Mouse (Mus musculus): ENCODE data around the gene Hacd2. TPM values are rescaled to one million over a fixed set of nuclear protein-coding genes. Genes with fewer than 3 reads are reported as not detected.

The Hacd2 gene
- polyA plus RNA-seq, 1 experiment from 2014 or later = 92.3 TPM

GRCm38 (mm10) chr16:35061017-35061416, 38.8 kb downstream of the Hacd2 start:
- no peak overlapping the region for H3K27ac ChIP-seq
- no peaks in the 10 kb centered on the region for H3K36me3 ChIP-seq
- H3K4me1 ChIP-seq (replicated peaks) = no peaks in the 10 kb centered on the region
- H3K9ac ChIP-seq = no peak overlapping the region
- 56% methylated on average over 2 of the region's 2 CpGs for WGBS
- no peaks in the 10 kb centered on the region for H3K9me3 ChIP-seq
- H3K4me2 ChIP-seq (replicated peaks) = no peak overlapping the region
- no peak overlapping the region for H3K4me3 ChIP-seq (replicated peaks)
- ATAC-seq = no peak
- no peaks in the 10 kb centered on the region for H3K27me3 ChIP-seq (replicated peaks)

GRCm38 (mm10) chr16:35065724-35066123, 43.5 kb downstream of the Hacd2 start:
- Histone ChIP-seq H3K4me3 (replicated peaks) (no peak overlapping the region), H3K4me2 (replicated peaks) (no peak overlapping the region), H3K4me1 (replicated peaks) (no peaks in the 10 kb centered on the region), H3K9ac (no peak overlapping the region), H3K27ac (no peak overlapping the region), H3K27me3 (replicated peaks) (no peaks in the 10 kb centered on the region), H3K36me3 (no peaks in the 10 kb centered on the region), H3K9me3 (no peaks in the 10 kb centered on the region)
- WGBS = 86% methylated on average over 6 of the region's 6 CpGs
- ATAC-seq = no peak

- H3K36me3 ChIP-seq = no peaks in the 10 kb centered on the region
- no peaks in the 10 kb centered on the region for H3K4me1 ChIP-seq (replicated peaks)
- no peak overlapping the region for H3K4me3 ChIP-seq (replicated peaks)
- no peak overlapping the region for H3K9ac ChIP-seq
- no peaks in the 10 kb centered on the region for H3K9me3 ChIP-seq
- H3K27me3 ChIP-seq (replicated peaks) = no peaks in the 10 kb centered on the region
- H3K27ac ChIP-seq = no peak overlapping the region
- no peak for ATAC-seq
- 69% methylated on average over 8 of the region's 8 CpGs for WGBS
- H3K4me2 ChIP-seq (replicated peaks) = no peak overlapping the region
Observed at GRCm38 (mm10) chr16:35067095-35067494, 44.9 kb downstream of the Hacd2 start.

GRCm38 (mm10) chr16:35067631-35068030, 45.4 kb downstream of the Hacd2 start:
- H3K4me2 ChIP-seq (replicated peaks) = no peak overlapping the region
- ATAC-seq = no peak
- H3K4me3 ChIP-seq (replicated peaks) = no peak overlapping the region
- H3K9ac ChIP-seq = no peak overlapping the region
- H3K27me3 ChIP-seq (replicated peaks) = no peaks in the 10 kb centered on the region
- no peak overlapping the region for H3K27ac ChIP-seq
- no peaks in the 10 kb centered on the region for H3K36me3 ChIP-seq
- 94% methylated on average over 3 of the region's 3 CpGs for WGBS
- H3K4me1 ChIP-seq (replicated peaks) = no peaks in the 10 kb centered on the region
- no peaks in the 10 kb centered on the region for H3K9me3 ChIP-seq

GRCm38 (mm10) chr16:35068886-35069285, 46.7 kb downstream of the Hacd2 start:
- no peaks in the 10 kb centered on the region for H3K4me1 ChIP-seq (replicated peaks)
- H3K4me3 ChIP-seq (replicated peaks) = no peak overlapping the region
- no peak for ATAC-seq
- no peak overlapping the region for H3K27ac ChIP-seq
- H3K4me2 ChIP-seq (replicated peaks) = no peak overlapping the region
- no peaks in the 10 kb centered on the region for H3K27me3 ChIP-seq (replicated peaks)
- H3K9ac ChIP-seq = no peak overlapping the region
- 82% methylated on average over 4 of the region's 4 CpGs for WGBS
- H3K9me3 ChIP-seq = no peaks in the 10 kb centered on the region
- no peaks in the 10 kb centered on the region for H3K36me3 ChIP-seq

- no peak overlapping the region for H3K27ac ChIP-seq
- no peak overlapping the region for H3K4me3 ChIP-seq (replicated peaks)
- 0 out of 2 replicates have a peak, but pooled peaks cover 3% of the 10 kb centered on the region for H3K36me3 ChIP-seq
- no peaks in the 10 kb centered on the region for H3K4me1 ChIP-seq (replicated peaks)
- no peaks in the 10 kb centered on the region for H3K9me3 ChIP-seq
- no peaks in the 10 kb centered on the region for H3K27me3 ChIP-seq (replicated peaks)
- H3K9ac ChIP-seq = no peak overlapping the region
- ATAC-seq = no peak
- no peak overlapping the region for H3K4me2 ChIP-seq (replicated peaks)
Observed at GRCm38 (mm10) chr16:35074436-35074835, 52.2 kb downstream of the Hacd2 start.

- Histone ChIP-seq H3K27ac (no peak overlapping the region), H3K9me3 (no peaks in the 10 kb centered on the region), H3K27me3 (replicated peaks) (no peaks in the 10 kb centered on the region), H3K4me1 (replicated peaks) (no peaks in the 10 kb centered on the region), H3K9ac (no peak overlapping the region), H3K4me2 (replicated peaks) (no peak overlapping the region), H3K36me3 (0 out of 2 replicates have a peak, but pooled peaks cover 3% of the 10 kb centered on the region), H3K4me3 (replicated peaks) (no peak overlapping the region)
- no peak for ATAC-seq
- WGBS = 81% methylated on average over 3 of the region's 3 CpGs
Observed at GRCm38 (mm10) chr16:35075643-35076042, 53.4 kb downstream of the Hacd2 start.

- H3K9ac ChIP-seq = no peak overlapping the region
- no peaks in the 10 kb centered on the region for H3K9me3 ChIP-seq
- no peak overlapping the region for H3K4me3 ChIP-seq (replicated peaks)
- H3K27ac ChIP-seq = no peak overlapping the region
- H3K4me1 ChIP-seq (replicated peaks) = no peaks in the 10 kb centered on the region
- no peaks in the 10 kb centered on the region for H3K27me3 ChIP-seq (replicated peaks)
- no peak for ATAC-seq
- no peaks in the 10 kb centered on the region for H3K36me3 ChIP-seq
- H3K4me2 ChIP-seq (replicated peaks) = no peak overlapping the region
Observed at GRCm38 (mm10) chr16:35093500-35093899, 71.3 kb downstream of the Hacd2 start.

- Histone ChIP-seq H3K4me1 (replicated peaks) (no peaks in the 10 kb centered on the region), H3K27ac (no peak overlapping the region), H3K4me2 (replicated peaks) (no peak overlapping the region), H3K36me3 (no peaks in the 10 kb centered on the region), H3K9ac (no peak overlapping the region), H3K27me3 (replicated peaks) (no peaks in the 10 kb centered on the region), H3K4me3 (replicated peaks) (no peak overlapping the region), H3K9me3 (no peaks in the 10 kb centered on the region)
- WGBS = 79% methylated on average over 3 of the region's 3 CpGs
- ATAC-seq = no peak
Observed at GRCm38 (mm10) chr16:35097870-35098530, 75.8 kb downstream of the Hacd2 start.

- no peaks in the 10 kb centered on the region for H3K27me3 ChIP-seq (replicated peaks)
- no peaks in the 10 kb centered on the region for H3K4me1 ChIP-seq (replicated peaks)
- no peak overlapping the region for H3K4me3 ChIP-seq (replicated peaks)
- WGBS = 62% methylated on average over 12 of the region's 12 CpGs
- no peak for ATAC-seq
- no peak overlapping the region for H3K4me2 ChIP-seq (replicated peaks)
- H3K27ac ChIP-seq = no peak overlapping the region
- no peak overlapping the region for H3K9ac ChIP-seq
- no peaks in the 10 kb centered on the region for H3K9me3 ChIP-seq
- no peaks in the 10 kb centered on the region for H3K36me3 ChIP-seq
Observed at GRCm38 (mm10) chr16:35101751-35102420, 79.7 kb downstream of the Hacd2 start.

- no peak overlapping the region for H3K4me2 ChIP-seq (replicated peaks)
- H3K4me1 ChIP-seq (replicated peaks) = no peaks in the 10 kb centered on the region
- H3K27ac ChIP-seq = no peak overlapping the region
- no peak for ATAC-seq
- H3K9me3 ChIP-seq = no peaks in the 10 kb centered on the region
- H3K36me3 ChIP-seq = no peaks in the 10 kb centered on the region
- no peak overlapping the region for H3K9ac ChIP-seq
- H3K27me3 ChIP-seq (replicated peaks) = no peaks in the 10 kb centered on the region
- WGBS = 55% methylated on average over 7 of the region's 7 CpGs
- H3K4me3 ChIP-seq (replicated peaks) = no peak overlapping the region
Observed at GRCm38 (mm10) chr16:35102866-35103620, 80.8 kb downstream of the Hacd2 start.

GRCm38 (mm10) chr16:35107985-35108384, 85.8 kb downstream of the Hacd2 start:
- Histone ChIP-seq H3K9me3 (no peaks in the 10 kb centered on the region), H3K9ac (no peak overlapping the region), H3K4me2 (replicated peaks) (no peak overlapping the region), H3K27me3 (replicated peaks) (no peaks in the 10 kb centered on the region), H3K4me3 (replicated peaks) (no peak overlapping the region), H3K27ac (no peak overlapping the region), H3K4me1 (replicated peaks) (0 out of 2 replicates have a peak, but pooled peaks cover 8% of the 10 kb centered on the region), H3K36me3 (no peaks in the 10 kb centered on the region)
- ATAC-seq = no peak
- WGBS = 86% methylated on average over 6 of the region's 6 CpGs
